Comparison of ENCODE assay signal across 19 mouse cellular contexts in genomic region chr2:180006352-180007017, GRCm38 (mm10). TPM values are rescaled to one million over a fixed set of nuclear protein-coding genes. Genes with fewer than 3 reads are reported as not detected.
A peak's percentile ranks its signal among the peaks of the same experiment; 100 is the strongest.
DNase-seq lines count a peak whose midpoint lies in the region; ATAC-seq and TF ChIP-seq lines count a peak whose summit lies in the region.
"Had no signal": no experiment of that assay in that cellular context is flagged by ENCODE, and none has a peak within 500 bp of the region (broad histone marks: within the 10 kb centered on the region; RNA-seq: fewer than 3 reads in every experiment).

No protein-coding gene starts in this region.

- DNase-seq in gastrocnemius, postnatal 25 days = peak; percentile 3
- no peak for DNase-seq in gastrocnemius, adult 18-20 months (ENCODE audit: low spot score)
- no peak for DNase-seq in lung, postnatal 25 days (ENCODE audit: low spot score)
- DNase-seq in stomach, postnatal 0 days (ENCODE audit: low spot score) = peak; percentile 60
- DNase-seq in left cerebral cortex, postnatal 14 days (ENCODE audit: low spot score in 2 of 2) = no peak
- DNase-seq: adrenal gland, postnatal 14 days; cerebellum, adult 9-11 months; heart, adult 18-20 months; kidney, postnatal 4 days; layer of hippocampus, adult 9-11 months; lung, postnatal 36 days; thymus, postnatal 14 days had no signal

- WGBS in lung, embryonic 16.5 days = 26% methylated on average over 9 of the region's 9 CpGs
- WGBS in intestine, embryonic 16.5 days = 28% methylated on average over 9 of the region's 9 CpGs
- 26% methylated on average over 9 of the region's 9 CpGs for WGBS in stomach, postnatal 0 days

- H3K27ac ChIP-seq in lung, embryonic 16.5 days (ENCODE audit: low read length) = no peak overlapping the region
- no peak overlapping the region for H3K27ac ChIP-seq in intestine, embryonic 16.5 days (ENCODE audit: low read length)
- H3K27ac ChIP-seq in stomach, postnatal 0 days (replicated peaks) = no peak overlapping the region
- H3K27ac ChIP-seq: embryonic facial prominence, embryonic 13.5 days; left cerebral cortex, adult 2 months; liver, embryonic 14.5 days; midbrain, embryonic 10.5 days had no signal

- 0 out of 2 replicates have a peak overlapping the region, but pooled peaks have one; percentile 6 for H3K9ac ChIP-seq in lung, embryonic 16.5 days (ENCODE audit: low read length)
- no peak overlapping the region for H3K9ac ChIP-seq in intestine, embryonic 16.5 days (ENCODE audit: low read depth, low read length)
- 0 out of 2 replicates have a peak overlapping the region, but pooled peaks have one; percentile 13 for H3K9ac ChIP-seq in stomach, postnatal 0 days (ENCODE audit: low read length)
- H3K9ac ChIP-seq: embryonic facial prominence, embryonic 13.5 days; liver, embryonic 14.5 days had no signal

- no peaks in the 10 kb centered on the region for H3K27me3 ChIP-seq in lung, embryonic 16.5 days (ENCODE audit: control insufficient read depth, insufficient read depth, low read depth, low read length)
- no peaks in the 10 kb centered on the region for H3K27me3 ChIP-seq in intestine, embryonic 16.5 days (replicated peaks; ENCODE audit: control insufficient read depth, insufficient read depth, low read length)
- H3K27me3 ChIP-seq in stomach, postnatal 0 days (ENCODE audit: control insufficient read depth, insufficient read depth, low read length) = no peaks in the 10 kb centered on the region

- no peak for TF ChIP-seq EP300 in stomach, postnatal 0 days (optimal IDR thresholded peaks at IDR 0.05)

- 0 out of 2 replicates have a peak, but pooled peaks have one; percentile 38 for ATAC-seq in lung, embryonic 16.5 days (ENCODE audit: low read depth)
- ATAC-seq in intestine, embryonic 16.5 days = peak; percentile 85
- ATAC-seq in stomach, postnatal 0 days (ENCODE audit: low FRiP score, low TSS enrichment) = peak; percentile 86
- ATAC-seq: forebrain, embryonic 16.5 days had no signal

- TF ChIP-seq CTCF in stomach, postnatal 0 days (IDR thresholded peaks at IDR 0.05; ENCODE audit: low read depth) = no peak

- no peak overlapping the region for H3K4me3 ChIP-seq in lung, embryonic 16.5 days (ENCODE audit: low read length)
- H3K4me3 ChIP-seq in intestine, embryonic 16.5 days (ENCODE audit: low read length) = no peak overlapping the region
- no peak overlapping the region for H3K4me3 ChIP-seq in stomach, postnatal 0 days (ENCODE audit: low read depth, low read length)
- H3K4me3 ChIP-seq: embryonic facial prominence, embryonic 13.5 days; left cerebral cortex, adult 2 months; midbrain, embryonic 10.5 days had no signal

- intact Hi-C loops in left cerebral cortex, postnatal 14 days (cut with DNase I) = no loop called here

- no peaks in the 10 kb centered on the region for H3K4me1 ChIP-seq in lung, embryonic 16.5 days (replicated peaks; ENCODE audit: control insufficient read depth, insufficient read depth, low read length)
- H3K4me1 ChIP-seq in intestine, embryonic 16.5 days (ENCODE audit: control insufficient read depth, insufficient read depth, low read length) = peaks cover 5% of the 10 kb centered on the region; the same call in 1 of the 2 replicates
- no peaks in the 10 kb centered on the region; the same call in 1 of the 2 replicates for H3K4me1 ChIP-seq in stomach, postnatal 0 days (replicated peaks; ENCODE audit: control insufficient read depth, insufficient read depth)
- H3K4me1 ChIP-seq: embryonic facial prominence, embryonic 13.5 days had no signal

- no peaks in the 10 kb centered on the region for H3K9me3 ChIP-seq in lung, embryonic 16.5 days (ENCODE audit: control insufficient read depth, low read length)
- H3K9me3 ChIP-seq in intestine, embryonic 16.5 days (ENCODE audit: control insufficient read depth, low read length) = no peaks in the 10 kb centered on the region; the same call in 1 of the 2 replicates
- no peaks in the 10 kb centered on the region for H3K9me3 ChIP-seq in stomach, postnatal 0 days (ENCODE audit: control insufficient read depth, low read length)
- H3K9me3 ChIP-seq: embryonic facial prominence, embryonic 13.5 days had no signal

- H3K36me3 ChIP-seq in lung, embryonic 16.5 days (ENCODE audit: control insufficient read depth, insufficient read depth, low read length) = no peaks in the 10 kb centered on the region
- H3K36me3 ChIP-seq in intestine, embryonic 16.5 days (ENCODE audit: control insufficient read depth, insufficient read depth, low read length) = no peaks in the 10 kb centered on the region
- H3K36me3 ChIP-seq in stomach, postnatal 0 days (ENCODE audit: control insufficient read depth, insufficient read depth, low read length) = no peaks in the 10 kb centered on the region
- H3K36me3 ChIP-seq: embryonic facial prominence, embryonic 13.5 days; midbrain, embryonic 10.5 days had no signal

- H3K4me2 ChIP-seq in lung, embryonic 16.5 days (ENCODE audit: low read depth, low read length) = no peak overlapping the region
- 0 out of 2 replicates have a peak overlapping the region, but pooled peaks have one; percentile 28 for H3K4me2 ChIP-seq in intestine, embryonic 16.5 days (ENCODE audit: low read depth, low read length)
- H3K4me2 ChIP-seq in stomach, postnatal 0 days (replicated peaks; ENCODE audit: low read depth) = peak overlapping the region; percentile 14; the same call in 1 of the 2 replicates
- H3K4me2 ChIP-seq: embryonic facial prominence, embryonic 13.5 days had no signal

RNA-seq across cellular contexts. Expression of gene Lsm14b, which starts 18.3 kb away (rescaled TPM):
- total RNA-seq in gastrocnemius, postnatal 25 days (2021) = 10 to 100 TPM; 39.7 to 43.9 TPM
- total RNA-seq in gastrocnemius, adult 18-20 months (2021) = 10 to 100 TPM; 44.0 to 47.6 TPM
- polyA plus RNA-seq in lung, embryonic 16.5 days (2015; fragmentation: Nextera tagmentation; extraction: Ambion mirVana) = 4.6 and 5.0 TPM in 2 replicates
- 2.4 and 2.5 TPM in 2 replicates for polyA plus RNA-seq in intestine, embryonic 16.5 days (2015; fragmentation: Nextera tagmentation; extraction: Ambion mirVana)
- 3.8 and 3.9 TPM in 2 replicates for polyA plus RNA-seq in stomach, postnatal 0 days (2015; fragmentation: Nextera tagmentation; extraction: Ambion mirVana)
- 100 to 1,000 TPM; 129 to 133 TPM for total RNA-seq in left cerebral cortex, postnatal 14 days (2021)

RNA-seq across cellular contexts. Expression of gene Taf4, which starts 30.0 kb away (rescaled TPM):
- total RNA-seq in gastrocnemius, postnatal 25 days (2021) = 1 to 10 TPM; 7.2 to 9.9 TPM
- 1 to 10 TPM; 7.7 to 8.3 TPM for total RNA-seq in gastrocnemius, adult 18-20 months (2021)
- polyA plus RNA-seq in lung, embryonic 16.5 days (2015; fragmentation: Nextera tagmentation; extraction: Ambion mirVana) = 3.0 and 3.5 TPM in 2 replicates
- 1.8 and 2.5 TPM in 2 replicates for polyA plus RNA-seq in intestine, embryonic 16.5 days (2015; fragmentation: Nextera tagmentation; extraction: Ambion mirVana)
- 2.1 TPM in 2 replicates for polyA plus RNA-seq in stomach, postnatal 0 days (2015; fragmentation: Nextera tagmentation; extraction: Ambion mirVana)
- 10 to 100 TPM; 15.2 to 17.4 TPM for total RNA-seq in left cerebral cortex, postnatal 14 days (2021)

RNA-seq across cellular contexts. Expression of gene Psma7, which starts 35.7 kb away (rescaled TPM):
- total RNA-seq in gastrocnemius, postnatal 25 days (2021) = 100 to 1,000 TPM; 115 to 123 TPM
- total RNA-seq in gastrocnemius, adult 18-20 months (2021) = 100 to 1,000 TPM; 147 to 149 TPM
- polyA plus RNA-seq in lung, embryonic 16.5 days (2015; fragmentation: Nextera tagmentation; extraction: Ambion mirVana) = 458 and 471 TPM in 2 replicates
- 515 and 554 TPM in 2 replicates for polyA plus RNA-seq in intestine, embryonic 16.5 days (2015; fragmentation: Nextera tagmentation; extraction: Ambion mirVana)
- 469 and 490 TPM in 2 replicates for polyA plus RNA-seq in stomach, postnatal 0 days (2015; fragmentation: Nextera tagmentation; extraction: Ambion mirVana)
- 100 to 1,000 TPM; 190 to 195 TPM for total RNA-seq in left cerebral cortex, postnatal 14 days (2021)

RNA-seq across cellular contexts. Expression of gene Ss18l1, which starts 35.8 kb away (rescaled TPM):
- 1 to 10 TPM; 1.7 to 2.2 TPM for total RNA-seq in gastrocnemius, postnatal 25 days (2021)
- total RNA-seq in gastrocnemius, adult 18-20 months (2021) = 1 to 10 TPM; 1.8 to 2.0 TPM
- 4.0 and 4.7 TPM in 2 replicates for polyA plus RNA-seq in lung, embryonic 16.5 days (2015; fragmentation: Nextera tagmentation; extraction: Ambion mirVana)
- polyA plus RNA-seq in intestine, embryonic 16.5 days (2015; fragmentation: Nextera tagmentation; extraction: Ambion mirVana) = 3.4 and 3.7 TPM in 2 replicates
- polyA plus RNA-seq in stomach, postnatal 0 days (2015; fragmentation: Nextera tagmentation; extraction: Ambion mirVana) = 1.4 TPM in 2 replicates
- total RNA-seq in left cerebral cortex, postnatal 14 days (2021) = 10 to 100 TPM; 33.8 to 35.0 TPM

Comparison
In these comparisons a context has a peak if more than half of its experiments do, and no peak if none do; other contexts are left out.
1. DNase-seq: peak in gastrocnemius, postnatal 25 days (single experiment) and stomach, postnatal 0 days (single experiment); none in gastrocnemius, adult 18-20 months (single experiment), lung, postnatal 25 days (single experiment) and left cerebral cortex, postnatal 14 days (0 of 2).
2. Peak in every context shown above with its lines, with median percentiles within 50 percentile points of each other: ATAC-seq.